Mouse (Mus musculus): Measurements from ENCODE around the gene Olfr105-ps. TPM values are rescaled to one million over a fixed set of nuclear protein-coding genes. Genes with fewer than 3 reads are reported as not detected.

Gene Olfr105-ps
- total RNA-seq (2015) (not detected in 2 replicates), total RNA-seq (2017) (not detected in 2 replicates)

DNA sequence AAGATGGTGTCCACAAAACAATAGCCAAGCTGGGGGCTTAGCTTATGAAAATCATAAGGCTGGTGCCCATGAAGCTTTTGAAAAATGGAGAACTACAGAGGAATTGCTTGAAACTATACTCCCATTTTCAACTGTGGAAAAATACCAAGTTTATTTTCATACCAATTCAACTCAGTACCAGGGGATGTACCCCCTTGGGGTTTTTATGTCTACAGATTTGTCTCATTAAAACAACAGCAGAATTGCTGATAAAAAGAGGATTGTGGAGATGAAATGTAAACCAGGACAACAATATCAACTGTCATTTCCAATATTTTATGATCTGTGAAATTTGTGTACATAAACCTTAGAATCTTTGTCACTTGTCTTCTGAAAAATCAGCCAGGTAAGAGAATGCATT is at the start of gene Olfr105-ps:
Gene Olfr105-ps, plus strand, starts transcription at position 301 of the 400 bp plus-strand sequence.
- ATAC-seq (ENCODE audit: poor library complexity, severe bottlenecking) = no peak

- no peak for ATAC-seq (ENCODE audit: poor library complexity, severe bottlenecking)
These were observed 39.2 kb upstream of the Olfr105-ps start, which contains the start of gene Olfr103 for GRCm38 (mm10) chr17:37339598-37339997. TSS of gene Olfr103 (minus strand) at chr17:37339698.

GRCm38 (mm10) chr17:37359282-37359681 is 19.6 kb upstream of the Olfr105-ps start, which contains the start of gene Olfr104-ps:
TSS of gene Olfr104-ps (plus strand) at chr17:37359582.
- ATAC-seq (ENCODE audit: poor library complexity, severe bottlenecking) = no peak

GRCm38 (mm10) chr17:37390093-37390492 is 11.3 kb downstream of the Olfr105-ps start, which contains the start of gene Olfr106-ps:
TSS of gene Olfr106-ps (plus strand) at chr17:37390393.
- no peak for ATAC-seq (ENCODE audit: poor library complexity, severe bottlenecking)

DNA sequence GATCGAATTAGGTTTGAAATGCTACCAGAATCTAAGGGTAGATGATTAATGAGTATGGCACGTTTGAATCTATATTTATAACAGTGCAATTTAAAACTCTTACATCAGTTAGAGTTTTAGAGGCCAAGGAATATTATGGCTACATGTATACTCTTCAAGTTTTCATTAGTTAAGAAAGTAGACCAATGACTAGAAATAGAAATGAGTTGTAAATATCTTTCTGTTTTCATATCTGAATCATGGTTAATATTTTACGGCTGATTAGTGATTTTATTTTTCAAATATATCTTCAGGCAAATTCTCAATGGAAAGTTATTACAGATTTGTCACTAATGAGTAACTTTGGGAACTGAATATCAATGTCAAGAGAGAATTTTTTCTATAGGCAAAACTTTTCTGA is 20.1 kb downstream of the Olfr105-ps start, which contains the start of gene Olfr107:
Gene Olfr107, plus strand, starts transcription at position 301 of the 400 bp plus-strand sequence.
- no peak for ATAC-seq (ENCODE audit: poor library complexity, severe bottlenecking)

DNA sequence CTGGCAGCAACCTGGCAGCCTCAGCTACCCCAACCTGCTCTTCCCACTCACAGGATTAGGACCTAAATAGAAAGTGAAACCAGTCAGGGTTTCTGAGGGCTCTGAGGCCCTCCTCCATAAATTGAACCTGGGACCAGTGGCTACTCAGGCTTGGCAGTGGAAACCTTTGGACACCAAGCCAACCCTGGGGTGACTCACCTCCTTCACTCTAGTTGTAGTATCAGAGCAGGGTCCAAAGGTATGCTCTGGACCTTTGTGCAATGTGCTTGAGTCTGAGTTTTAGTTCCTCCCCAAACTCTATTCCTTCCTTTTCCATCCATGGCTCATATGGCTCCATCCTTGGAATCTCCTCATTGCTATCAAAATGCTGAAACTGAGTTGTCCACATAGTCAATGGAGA is 34.5 kb downstream of the Olfr105-ps start:
- ATAC-seq (ENCODE audit: poor library complexity, severe bottlenecking) = no peak

Other genes with a start within 250 kb of the Olfr105-ps start
- not detected in 2 replicates for gene Olfr93, start 217.5 kb upstream of the Olfr105-ps start, total RNA-seq (2015)
- gene Olfr93, start 217.5 kb upstream of the Olfr105-ps start, total RNA-seq (2017) = not detected in 2 replicates
- not detected in 2 replicates for gene Ubd, start 185.1 kb upstream of the Olfr105-ps start, total RNA-seq (2015)
- gene Ubd, start 185.1 kb upstream of the Olfr105-ps start, total RNA-seq (2017) = 0.40 TPM in 1 of 2 replicates, not detected in the other
- not detected in 2 replicates for gene Olfr94, start 178.0 kb upstream of the Olfr105-ps start, total RNA-seq (2015)
- not detected in 2 replicates for gene Olfr94, start 178.0 kb upstream of the Olfr105-ps start, total RNA-seq (2017)
- not detected in 2 replicates for gene Olfr95, start 165.9 kb upstream of the Olfr105-ps start, total RNA-seq (2015)
- gene Olfr95, start 165.9 kb upstream of the Olfr105-ps start, total RNA-seq (2017) = 0.04 TPM in 1 of 2 replicates, not detected in the other
- gene Olfr96, start 158.9 kb upstream of the Olfr105-ps start, total RNA-seq (2015) = not detected in 2 replicates
- gene Olfr96, start 158.9 kb upstream of the Olfr105-ps start, total RNA-seq (2017) = not detected in 2 replicates
- not detected in 2 replicates for gene Olfr97, start 141.7 kb upstream of the Olfr105-ps start, total RNA-seq (2015)
- not detected in 2 replicates for gene Olfr97, start 141.7 kb upstream of the Olfr105-ps start, total RNA-seq (2017)
- not detected in 2 replicates for gene Olfr98, start 115.3 kb upstream of the Olfr105-ps start, total RNA-seq (2015)
- gene Olfr98, start 115.3 kb upstream of the Olfr105-ps start, total RNA-seq (2017) = not detected in 2 replicates
- 17.4 and 20.9 TPM in 2 replicates for gene H2-M3, start 108.8 kb upstream of the Olfr105-ps start, total RNA-seq (2015)
- gene H2-M3, start 108.8 kb upstream of the Olfr105-ps start, total RNA-seq (2017) = 42.3 and 45.1 TPM in 2 replicates
- not detected in 2 replicates for gene Olfr99, start 95.6 kb upstream of the Olfr105-ps start, total RNA-seq (2015)
- not detected in 2 replicates for gene Olfr99, start 95.6 kb upstream of the Olfr105-ps start, total RNA-seq (2017)
- gene Olfr101, start 74.7 kb upstream of the Olfr105-ps start, total RNA-seq (2015) = not detected in 2 replicates
- gene Olfr101, start 74.7 kb upstream of the Olfr105-ps start, total RNA-seq (2017) = not detected in 2 replicates
- not detected in 2 replicates for gene Olfr102, start 62.0 kb upstream of the Olfr105-ps start, total RNA-seq (2015)
- not detected in 2 replicates for gene Olfr102, start 62.0 kb upstream of the Olfr105-ps start, total RNA-seq (2017)
- not detected in 2 replicates for gene Olfr103, start 39.3 kb upstream of the Olfr105-ps start, total RNA-seq (2015)
- not detected in 2 replicates for gene Olfr103, start 39.3 kb upstream of the Olfr105-ps start, total RNA-seq (2017)
- gene Olfr104-ps, start 19.5 kb upstream of the Olfr105-ps start, total RNA-seq (2015) = not detected in 2 replicates
- gene Olfr104-ps, start 19.5 kb upstream of the Olfr105-ps start, total RNA-seq (2017) = not detected in 2 replicates
- not detected in 2 replicates for gene Olfr106-ps, start 11.4 kb downstream of the Olfr105-ps start, total RNA-seq (2015)
- not detected in 2 replicates for gene Olfr106-ps, start 11.4 kb downstream of the Olfr105-ps start, total RNA-seq (2017)
- not detected in 2 replicates for gene Olfr107, start 20.2 kb downstream of the Olfr105-ps start, total RNA-seq (2015)
- not detected in 2 replicates for gene Olfr107, start 20.2 kb downstream of the Olfr105-ps start, total RNA-seq (2017)
- not detected in 2 replicates for gene Olfr108, start 66.4 kb downstream of the Olfr105-ps start, total RNA-seq (2015)
- gene Olfr108, start 66.4 kb downstream of the Olfr105-ps start, total RNA-seq (2017) = not detected in 2 replicates
- gene Olfr109, start 79.9 kb downstream of the Olfr105-ps start, total RNA-seq (2015) = not detected in 2 replicates
- gene Olfr109, start 79.9 kb downstream of the Olfr105-ps start, total RNA-seq (2017) = not detected in 2 replicates
- 0.62 TPM in 1 of 2 replicates, not detected in the other for gene H2-M2, start 104.5 kb downstream of the Olfr105-ps start, total RNA-seq (2015)
- gene H2-M2, start 104.5 kb downstream of the Olfr105-ps start, total RNA-seq (2017) = not detected in 2 replicates
- not detected in 2 replicates for gene Olfr110, start 113.4 kb downstream of the Olfr105-ps start, total RNA-seq (2015)
- not detected in 2 replicates for gene Olfr110, start 113.4 kb downstream of the Olfr105-ps start, total RNA-seq (2017)
- not detected in 2 replicates for gene Olfr111, start 129.0 kb downstream of the Olfr105-ps start, total RNA-seq (2015)
- not detected in 2 replicates for gene Olfr111, start 129.0 kb downstream of the Olfr105-ps start, total RNA-seq (2017)
- gene Olfr112, start 190.4 kb downstream of the Olfr105-ps start, total RNA-seq (2015) = not detected in 2 replicates
- gene Olfr112, start 190.4 kb downstream of the Olfr105-ps start, total RNA-seq (2017) = not detected in 2 replicates
- gene Olfr113, start 198.6 kb downstream of the Olfr105-ps start, total RNA-seq (2015) = not detected in 2 replicates
- not detected in 2 replicates for gene Olfr113, start 198.6 kb downstream of the Olfr105-ps start, total RNA-seq (2017)
- gene Olfr114, start 213.7 kb downstream of the Olfr105-ps start, total RNA-seq (2015) = not detected in 2 replicates
- not detected in 2 replicates for gene Olfr114, start 213.7 kb downstream of the Olfr105-ps start, total RNA-seq (2017)
- gene Olfr115, start 248.1 kb downstream of the Olfr105-ps start, total RNA-seq (2015) = not detected in 2 replicates
- gene Olfr115, start 248.1 kb downstream of the Olfr105-ps start, total RNA-seq (2017) = not detected in 2 replicates
- gene Olfr116, start 248.2 kb downstream of the Olfr105-ps start, total RNA-seq (2015) = not detected in 2 replicates
- not detected in 2 replicates for gene Olfr116, start 248.2 kb downstream of the Olfr105-ps start, total RNA-seq (2017)